Mouse (Mus musculus) heart, postnatal 0 days (tissue): ENCODE measurements around the gene Msmp.

Experiments
- CTCF ChIP-seq: IDR thresholded peaks from 2 replicates; pipeline ENCODE4 v1.5.1; 2016; ENCODE audit warnings: antibody characterized with exemption, control low read depth, low read depth
- EP300 ChIP-seq: IDR thresholded peaks from 2 replicates; pipeline ENCODE4 v1.6.1; 2016; ENCODE audit warnings: antibody characterized with exemption, low read depth

GRCm38 (mm10) chr4:43587681-43588080, 3.4 kb upstream of the Msmp start:
- TF ChIP-seq CTCF (no peak), EP300 (peak; percentile 91)
